Mouse (Mus musculus): ENCODE data around the gene Pank1.
A peak's percentile ranks its signal among the peaks of the same experiment; 100 is the strongest.

Pank1 gene

GRCm38 (mm10) chr19:34878603-34879541 lies at the start of gene Pank1:
TSS of gene Pank1 (minus strand) at chr19:34879455.
- DNase-seq (ENCODE audit: extremely low read depth, low read depth): peak; percentile 59

- DNase-seq (ENCODE audit: extremely low read depth, low read depth): peak; percentile 41
These were observed 43.3 kb upstream of the Pank1 start for GRCm38 (mm10) chr19:34922603-34922963.

- peak; percentile 73 for DNase-seq (ENCODE audit: extremely low read depth, low read depth)
These were observed 42.7 kb upstream of the Pank1 start, which contains the start of gene Kif20b for GRCm38 (mm10) chr19:34921652-34922602. TSS of gene Kif20b (plus strand) at chr19:34922361.

- peak; percentile 59 for DNase-seq (ENCODE audit: extremely low read depth, low read depth)
These were observed 42.0 kb upstream of the Pank1 start for GRCm38 (mm10) chr19:34921253-34921651.

- no peak for DNase-seq (ENCODE audit: extremely low read depth, low read depth)
These were observed 41.3 kb upstream of the Pank1 start for GRCm38 (mm10) chr19:34920531-34920930.

- no peak for DNase-seq (ENCODE audit: extremely low read depth, low read depth)
These were observed 40.8 kb upstream of the Pank1 start for GRCm38 (mm10) chr19:34920066-34920465.

GRCm38 (mm10) chr19:34912366-34912765 lies 33.1 kb upstream of the Pank1 start:
- DNase-seq (ENCODE audit: extremely low read depth, low read depth): no peak

- no peak for DNase-seq (ENCODE audit: extremely low read depth, low read depth)
These were observed 27.5 kb upstream of the Pank1 start for GRCm38 (mm10) chr19:34906772-34907171.

GRCm38 (mm10) chr19:34905424-34905823 lies 26.2 kb upstream of the Pank1 start:
- peak; percentile 87 for DNase-seq (ENCODE audit: extremely low read depth, low read depth)

GRCm38 (mm10) chr19:34904032-34904431 lies 24.8 kb upstream of the Pank1 start:
- DNase-seq (ENCODE audit: extremely low read depth, low read depth): no peak

GRCm38 (mm10) chr19:34901735-34902134 lies 22.5 kb upstream of the Pank1 start:
- no peak for DNase-seq (ENCODE audit: extremely low read depth, low read depth)

- no peak for DNase-seq (ENCODE audit: extremely low read depth, low read depth)
These were observed 22.0 kb upstream of the Pank1 start for GRCm38 (mm10) chr19:34901266-34901665.

GRCm38 (mm10) chr19:34898941-34899340 lies 19.7 kb upstream of the Pank1 start:
- DNase-seq (ENCODE audit: extremely low read depth, low read depth): no peak

GRCm38 (mm10) chr19:34897082-34897965 lies 18.1 kb upstream of the Pank1 start:
- no peak for DNase-seq (ENCODE audit: extremely low read depth, low read depth)

- peak; percentile 39 for DNase-seq (ENCODE audit: extremely low read depth, low read depth)
These were observed 15.8 kb upstream of the Pank1 start for GRCm38 (mm10) chr19:34895082-34895481.

GRCm38 (mm10) chr19:34891590-34891989 lies 12.3 kb upstream of the Pank1 start:
- DNase-seq (ENCODE audit: extremely low read depth, low read depth): no peak

GRCm38 (mm10) chr19:34890981-34891380 lies 11.7 kb upstream of the Pank1 start:
- DNase-seq (ENCODE audit: extremely low read depth, low read depth): no peak

- DNase-seq (ENCODE audit: extremely low read depth, low read depth): no peak
These were observed 7.1 kb upstream of the Pank1 start for GRCm38 (mm10) chr19:34886324-34886723.

- peak; percentile 65 for DNase-seq (ENCODE audit: extremely low read depth, low read depth)
These were observed 4.4 kb upstream of the Pank1 start for GRCm38 (mm10) chr19:34883526-34884224.

GRCm38 (mm10) chr19:34882443-34882842 lies 3.2 kb upstream of the Pank1 start:
- DNase-seq (ENCODE audit: extremely low read depth, low read depth): no peak

All from MEL-GATA-1-ER (cell line).